Mouse (Mus musculus): ENCODE measurements around the gene Farsb.
"Not testable (repeated sequence)": the region's sequence is repeated elsewhere in the genome, so short reads cannot be mapped to it uniquely, and the experiment has no call there.

Farsb gene

GRCm38 (mm10) chr1:78488752-78489492, at the start of gene Farsb:
Gene Farsb, minus strand, starts transcription at chr1:78488897.
- peak; percentile 90 to 93 for DNase-seq

GRCm38 (mm10) chr1:78538396-78538795, 49.7 kb upstream of the Farsb start:
- no peak for DNase-seq

- peak; percentile 76 to 79 for DNase-seq
These were observed 48.9 kb upstream of the Farsb start for GRCm38 (mm10) chr1:78537494-78538010.

GRCm38 (mm10) chr1:78536310-78537164, 47.8 kb upstream of the Farsb start:
- peak; percentile 81 to 90 for DNase-seq

- DNase-seq: no peak
These were observed 45.9 kb upstream of the Farsb start for GRCm38 (mm10) chr1:78534428-78535150.

GRCm38 (mm10) chr1:78532184-78532800, 43.6 kb upstream of the Farsb start:
- DNase-seq: peak in 1 of 2 experiments; percentile 19

GRCm38 (mm10) chr1:78530500-78531215, 42.0 kb upstream of the Farsb start:
- no peak for DNase-seq

GRCm38 (mm10) chr1:78529011-78529410, 40.3 kb upstream of the Farsb start:
- no peak for DNase-seq

GRCm38 (mm10) chr1:78528356-78528755, 39.7 kb upstream of the Farsb start:
- DNase-seq: no peak

GRCm38 (mm10) chr1:78525189-78525886, 36.6 kb upstream of the Farsb start:
- peak; percentile 56 to 77 for DNase-seq

- no peak for DNase-seq
These were observed 30.2 kb upstream of the Farsb start for GRCm38 (mm10) chr1:78518907-78519306.

GRCm38 (mm10) chr1:78512756-78513155, 24.1 kb upstream of the Farsb start:
- no peak for DNase-seq

GRCm38 (mm10) chr1:78511621-78512160, 23.0 kb upstream of the Farsb start, which contains the start of gene BC035947:
Gene BC035947, minus strand, starts transcription at chr1:78512158.
- DNase-seq: peak in 1 of 2 experiments; percentile 36

GRCm38 (mm10) chr1:78510862-78511261, 22.2 kb upstream of the Farsb start, which contains the start of gene Mogat1:
Gene Mogat1, plus strand, starts transcription at chr1:78510991.
- DNase-seq: no peak

GRCm38 (mm10) chr1:78507137-78507536, 18.4 kb upstream of the Farsb start:
- no peak for DNase-seq

- DNase-seq: no peak
These were observed 13.8 kb upstream of the Farsb start for GRCm38 (mm10) chr1:78502527-78502926.

- DNase-seq: not testable (repeated sequence)
These were observed 13.2 kb upstream of the Farsb start for GRCm38 (mm10) chr1:78501856-78502255.

- no peak for DNase-seq
These were observed 12.3 kb upstream of the Farsb start for GRCm38 (mm10) chr1:78501036-78501435.

GRCm38 (mm10) chr1:78490143-78490542, 1.4 kb upstream of the Farsb start:
- DNase-seq: no peak

GRCm38 (mm10) chr1:78488427-78488751, 308 bp downstream of the Farsb start:
- no peak for DNase-seq

GRCm38 (mm10) chr1:78484361-78484760, 4.3 kb downstream of the Farsb start:
- no peak for DNase-seq
